Mouse (Mus musculus) left cerebral cortex, postnatal 4 days (tissue): ENCODE data around the gene Zc3h12b. TPM values are rescaled to one million over a fixed set of nuclear protein-coding genes. Genes with fewer than 3 reads are reported as not detected.

ENCODE experiments used
- total RNA-seq, 2 experiments: library from RNA; stranded (reverse); gene quantifications; 2 replicates each; pipeline ENCODE4 v1.2.3; 2021

Zc3h12b gene
- total RNA-seq, 2 experiments from 2014 or later = 19.2 to 20.9 TPM

Other genes starting within 250 kb of the Zc3h12b start
- gene Asb12, start 153.7 kb upstream of the Zc3h12b start, total RNA-seq = under 1 TPM in 1 of 2 experiments, not detected in 1; 0.48 TPM
- gene Pfn5, start 153.6 kb upstream of the Zc3h12b start, total RNA-seq = not detected
- gene Zc4h2, start 53.2 kb upstream of the Zc3h12b start, total RNA-seq = 10 to 100 TPM; 40.6 to 43.2 TPM
- gene Las1l, start 245.3 kb downstream of the Zc3h12b start, total RNA-seq = 10 to 100 TPM; 83.7 to 88.4 TPM